Mouse (Mus musculus): ENCODE data around the gene Npepps. TPM values are rescaled to one million over a fixed set of nuclear protein-coding genes. Genes with fewer than 3 reads are reported as not detected.
"Not testable (repeated sequence)": the region's sequence is repeated elsewhere in the genome, so short reads cannot be mapped to it uniquely, and the experiment has no call there.

Gene Npepps
- polyA plus RNA-seq, 1 experiment from 2014 or later = 138 TPM

DNA sequence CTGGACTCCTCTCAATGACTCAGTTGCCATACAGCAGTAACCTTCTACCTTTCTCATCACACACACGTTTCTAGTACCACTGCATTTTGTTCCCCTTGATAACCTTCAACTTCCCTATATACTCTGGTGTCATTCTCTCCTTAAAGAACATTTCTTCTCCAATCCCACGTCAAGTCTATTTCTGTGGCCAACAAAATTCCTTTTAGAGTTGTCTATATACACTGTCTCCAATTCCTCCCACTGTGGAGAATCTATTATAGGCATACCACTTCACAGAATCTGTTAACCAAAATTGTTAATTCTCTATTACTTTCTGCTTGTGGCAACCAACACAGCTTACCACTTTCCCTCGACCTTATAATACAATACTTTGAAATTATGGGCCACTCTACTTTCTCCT lies 60.2 kb downstream of the Npepps start:
- no peak overlapping the region for H3K4me2 ChIP-seq
- no peak overlapping the region for H3K27ac ChIP-seq
- ATAC-seq (ENCODE audit: low FRiP score) = no peak
- H3K4me3 ChIP-seq (replicated peaks) = no peak overlapping the region
- no peaks in the 10 kb centered on the region for H3K27me3 ChIP-seq
- no peak overlapping the region for H3K9ac ChIP-seq
- 85% methylated on average over 3 of the region's 3 CpGs for WGBS
- H3K4me1 ChIP-seq = no peaks in the 10 kb centered on the region
- H3K9me3 ChIP-seq = no peaks in the 10 kb centered on the region
- peaks cover 85% of the 10 kb centered on the region for H3K36me3 ChIP-seq (replicated peaks)

DNA sequence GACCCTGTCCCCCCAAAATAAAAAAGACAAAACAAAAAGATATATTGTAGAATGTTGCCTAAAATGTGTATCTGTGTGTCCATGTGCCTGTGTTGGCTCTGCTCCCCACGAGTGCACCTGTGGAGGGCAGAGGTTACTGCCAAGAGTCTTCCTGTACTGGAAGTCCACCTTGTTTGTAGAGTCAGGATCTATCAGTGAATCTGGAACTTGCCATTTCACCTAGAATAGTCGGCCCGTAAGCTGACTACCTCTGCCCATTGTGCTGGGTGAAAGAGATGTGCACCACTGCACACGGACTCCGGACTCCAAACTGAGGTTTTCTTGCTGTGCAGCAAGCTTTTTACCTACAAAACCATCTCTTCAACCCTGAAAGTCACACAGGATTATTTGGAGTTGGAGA lies 66.0 kb downstream of the Npepps start:
- Histone ChIP-seq H3K4me2 (no peak overlapping the region), H3K36me3 (replicated peaks) (peaks cover 89% of the 10 kb centered on the region), H3K4me3 (replicated peaks) (no peak overlapping the region), H3K27ac (no peak overlapping the region), H3K9me3 (no peaks in the 10 kb centered on the region), H3K4me1 (no peaks in the 10 kb centered on the region), H3K27me3 (no peaks in the 10 kb centered on the region), H3K9ac (no peak overlapping the region)
- no peak for ATAC-seq (ENCODE audit: low FRiP score)
- WGBS = 94% methylated on average over 5 of the region's 5 CpGs

DNA sequence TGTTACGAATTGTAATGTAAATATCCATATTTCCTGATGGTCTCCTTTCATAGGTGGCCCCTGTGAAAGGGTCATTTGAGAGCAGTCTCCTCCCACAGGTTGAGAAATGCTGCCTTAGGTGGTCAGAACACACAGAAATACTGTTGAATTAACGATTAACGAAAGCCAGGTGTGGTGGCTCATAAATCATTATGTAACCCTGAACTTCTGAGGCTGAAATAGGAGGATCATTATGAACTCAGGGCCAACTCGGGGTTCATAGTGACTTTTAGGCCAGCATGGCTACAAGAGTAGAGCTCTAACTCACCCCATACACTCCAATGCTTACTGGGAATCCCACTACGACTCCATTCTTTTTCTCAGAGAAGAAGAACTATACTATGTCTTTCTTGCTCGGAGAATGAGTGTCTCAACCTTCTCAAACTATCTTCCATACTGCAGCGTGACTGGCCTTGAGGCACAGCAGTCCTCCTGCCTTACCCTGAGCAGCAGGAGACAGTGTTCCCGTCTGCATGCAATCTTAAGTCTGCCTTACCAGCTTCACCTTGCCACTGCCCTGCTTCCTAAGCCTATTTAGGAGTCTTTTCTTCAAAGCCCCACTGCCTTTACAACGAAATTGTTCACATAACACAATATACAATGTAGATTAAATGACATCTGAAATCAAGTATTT lies 69.6 kb downstream of the Npepps start:
- Histone ChIP-seq H3K4me2 (no peak overlapping the region), H3K4me1 (no peaks in the 10 kb centered on the region), H3K27ac (no peak overlapping the region), H3K27me3 (no peaks in the 10 kb centered on the region), H3K36me3 (replicated peaks) (peaks cover 87% of the 10 kb centered on the region), H3K9ac (no peak overlapping the region), H3K9me3 (no peaks in the 10 kb centered on the region), H3K4me3 (replicated peaks) (no peak overlapping the region)
- no peak for ATAC-seq (ENCODE audit: low FRiP score)
- 91% methylated on average over 9 of the region's 9 CpGs for WGBS

DNA sequence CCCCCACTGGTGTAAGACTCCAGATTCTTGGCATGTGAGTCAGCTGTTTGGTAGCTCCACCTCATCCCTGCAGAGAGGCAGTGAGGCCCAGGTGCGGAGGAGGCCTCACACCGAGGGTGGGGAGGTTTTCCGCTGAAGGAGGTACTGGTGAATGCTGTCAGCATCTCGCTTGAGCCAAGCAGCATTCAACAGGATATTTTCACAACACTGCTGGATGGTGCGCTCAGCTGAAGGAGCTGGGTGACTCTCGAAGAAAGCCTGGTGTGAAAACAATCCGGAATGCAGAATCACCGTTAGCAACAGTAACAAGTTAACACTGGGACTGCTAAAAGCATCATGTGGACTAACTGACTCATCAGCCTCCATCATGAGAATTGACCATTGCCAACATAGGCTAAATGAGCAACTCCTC lies 73.4 kb downstream of the Npepps start:
- no peaks in the 10 kb centered on the region for H3K4me1 ChIP-seq
- H3K27me3 ChIP-seq = no peaks in the 10 kb centered on the region
- H3K9ac ChIP-seq = no peak overlapping the region
- 83% methylated on average over 8 of the region's 8 CpGs for WGBS
- no peak overlapping the region for H3K4me3 ChIP-seq (replicated peaks)
- ATAC-seq (ENCODE audit: low FRiP score) = no peak
- H3K4me2 ChIP-seq = no peak overlapping the region
- no peak overlapping the region for H3K27ac ChIP-seq
- peaks cover 51% of the 10 kb centered on the region for H3K36me3 ChIP-seq (replicated peaks)
- no peaks in the 10 kb centered on the region for H3K9me3 ChIP-seq

DNA sequence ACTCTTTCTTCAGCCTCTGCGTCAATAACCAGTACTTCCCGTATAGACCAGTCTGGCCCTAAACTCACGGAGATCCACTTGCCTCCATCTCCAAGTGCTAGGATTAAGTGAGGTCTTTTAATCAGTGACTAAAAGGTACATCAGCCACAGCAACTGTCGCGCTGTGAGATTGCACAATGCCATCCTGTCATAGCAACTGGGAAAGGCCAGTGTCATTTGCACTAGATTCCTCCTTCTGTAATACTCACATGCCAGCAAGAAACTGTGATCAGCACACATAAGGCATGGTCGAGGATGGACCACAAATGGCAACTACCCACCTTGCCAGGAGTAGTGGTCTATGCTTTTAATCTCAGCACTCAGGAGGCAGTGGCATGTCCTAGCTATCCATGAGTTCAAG lies 80.9 kb downstream of the Npepps start:
- no peak for ATAC-seq (ENCODE audit: low FRiP score)
- WGBS = 85% methylated on average over 6 of the region's 6 CpGs
- no peaks in the 10 kb centered on the region for H3K27me3 ChIP-seq
- H3K36me3 ChIP-seq (replicated peaks) = no peaks in the 10 kb centered on the region
- H3K27ac ChIP-seq = no peak overlapping the region
- no peak overlapping the region for H3K9ac ChIP-seq
- H3K9me3 ChIP-seq = no peaks in the 10 kb centered on the region
- no peak overlapping the region for H3K4me2 ChIP-seq
- no peaks in the 10 kb centered on the region for H3K4me1 ChIP-seq
- no peak overlapping the region for H3K4me3 ChIP-seq (replicated peaks)

DNA sequence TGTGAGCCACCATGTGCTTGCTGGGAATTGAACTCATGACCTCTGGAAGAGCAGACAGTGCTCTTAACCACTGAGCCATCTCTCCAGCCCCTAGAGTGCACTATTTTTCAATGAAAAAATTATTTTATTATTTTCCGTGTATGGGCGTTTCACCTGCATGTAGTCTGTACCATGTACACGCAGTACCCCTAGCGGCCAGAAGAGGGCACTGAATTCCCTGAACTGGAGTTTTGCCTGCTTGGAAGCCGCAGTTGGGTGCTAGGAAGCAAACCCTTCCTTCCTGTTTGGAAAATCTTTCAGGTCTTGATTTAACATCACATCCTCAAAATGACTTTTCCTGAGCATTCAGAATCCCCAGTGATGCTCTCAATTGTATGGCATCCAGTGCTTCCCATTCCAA lies 81.8 kb downstream of the Npepps start:
- no peak overlapping the region for H3K4me2 ChIP-seq
- H3K36me3 ChIP-seq (replicated peaks) = no peaks in the 10 kb centered on the region
- 21% methylated on average over 5 of the region's 5 CpGs for WGBS
- ATAC-seq (ENCODE audit: low FRiP score) = no peak
- no peaks in the 10 kb centered on the region for H3K27me3 ChIP-seq
- no peaks in the 10 kb centered on the region for H3K9me3 ChIP-seq
- no peaks in the 10 kb centered on the region for H3K4me1 ChIP-seq
- no peak overlapping the region for H3K4me3 ChIP-seq (replicated peaks)
- no peak overlapping the region for H3K27ac ChIP-seq
- no peak overlapping the region for H3K9ac ChIP-seq

DNA sequence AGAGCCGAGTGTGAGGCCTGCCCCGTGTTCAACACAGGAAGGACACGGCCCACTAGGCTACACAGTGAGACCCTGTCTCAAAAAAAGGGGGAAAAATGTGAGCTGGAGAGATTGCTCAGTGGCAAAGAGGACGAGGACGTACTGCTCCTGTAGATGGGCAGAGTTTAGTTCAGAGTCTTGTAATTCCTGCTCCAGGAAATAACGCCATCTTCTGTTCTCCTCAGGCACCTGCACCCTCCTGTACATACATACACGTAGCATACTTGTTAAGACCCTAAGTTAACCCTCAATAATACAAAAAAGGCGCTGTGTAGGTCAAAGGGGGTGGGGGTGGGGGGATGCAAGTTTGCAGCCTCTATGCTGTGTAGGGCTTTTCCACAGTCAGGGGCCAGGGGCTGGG lies 83.4 kb downstream of the Npepps start:
- Histone ChIP-seq H3K27me3 (no peaks in the 10 kb centered on the region), H3K27ac (no peak overlapping the region), H3K4me3 (replicated peaks) (no peak overlapping the region), H3K4me2 (no peak overlapping the region), H3K9ac (no peak overlapping the region), H3K36me3 (replicated peaks) (no peaks in the 10 kb centered on the region), H3K4me1 (no peaks in the 10 kb centered on the region), H3K9me3 (no peaks in the 10 kb centered on the region)
- 84% methylated on average over 8 of the region's 8 CpGs for WGBS
- ATAC-seq (ENCODE audit: low FRiP score) = no peak

DNA sequence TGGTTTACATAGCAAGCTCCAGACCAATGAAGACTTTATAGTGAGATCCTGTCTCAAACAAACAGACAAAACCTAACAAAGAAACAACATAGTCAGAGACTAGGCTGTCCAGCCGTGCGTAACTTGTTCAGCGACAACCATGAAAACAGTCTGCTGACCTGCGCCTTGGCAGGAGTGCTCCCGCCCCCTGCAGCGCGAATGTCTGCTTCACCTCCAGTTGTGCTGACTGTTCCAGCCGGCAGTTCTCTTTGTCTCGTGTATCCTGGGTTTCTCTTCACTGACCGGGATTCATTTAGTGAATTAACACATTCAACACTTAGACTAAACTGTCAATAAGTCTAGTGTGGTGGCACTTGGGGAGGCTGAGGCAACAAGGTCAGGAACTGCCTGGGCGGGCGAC lies 83.9 kb downstream of the Npepps start:
- H3K4me1 ChIP-seq = no peaks in the 10 kb centered on the region
- no peak overlapping the region for H3K9ac ChIP-seq
- no peak overlapping the region for H3K4me3 ChIP-seq (replicated peaks)
- H3K27me3 ChIP-seq = no peaks in the 10 kb centered on the region
- no peak overlapping the region for H3K27ac ChIP-seq
- H3K9me3 ChIP-seq = no peaks in the 10 kb centered on the region
- H3K36me3 ChIP-seq (replicated peaks) = no peaks in the 10 kb centered on the region
- 72% methylated on average over 12 of the region's 12 CpGs for WGBS
- H3K4me2 ChIP-seq = no peak overlapping the region
- no peak for ATAC-seq (ENCODE audit: low FRiP score)

DNA sequence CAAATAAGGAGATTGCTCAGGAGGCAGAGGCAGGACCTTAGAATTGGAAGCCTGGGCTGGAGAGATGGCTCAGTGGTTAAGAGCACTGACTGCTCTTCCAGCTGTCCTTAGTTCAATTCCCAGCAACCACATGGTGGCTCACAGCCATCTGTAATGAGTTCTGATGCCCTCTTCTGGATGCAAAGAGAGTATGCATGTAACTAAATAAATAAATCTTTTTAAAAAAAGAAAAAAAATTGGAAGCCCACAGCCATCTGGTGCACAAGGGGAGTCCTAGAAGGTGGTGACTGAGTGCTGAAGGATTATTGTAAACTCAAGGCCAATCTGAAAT lies 87.9 kb downstream of the Npepps start:
- no peaks in the 10 kb centered on the region; the same call in 1 of the 2 replicates for H3K36me3 ChIP-seq (replicated peaks)
- no peak overlapping the region for H3K4me2 ChIP-seq
- no peaks in the 10 kb centered on the region for H3K27me3 ChIP-seq
- H3K9ac ChIP-seq = no peak overlapping the region
- ATAC-seq (ENCODE audit: low FRiP score) = no peak
- no peak overlapping the region for H3K4me3 ChIP-seq (replicated peaks)
- peaks cover 11% of the 10 kb centered on the region for H3K4me1 ChIP-seq
- no peak overlapping the region for H3K27ac ChIP-seq
- H3K9me3 ChIP-seq = no peaks in the 10 kb centered on the region

DNA sequence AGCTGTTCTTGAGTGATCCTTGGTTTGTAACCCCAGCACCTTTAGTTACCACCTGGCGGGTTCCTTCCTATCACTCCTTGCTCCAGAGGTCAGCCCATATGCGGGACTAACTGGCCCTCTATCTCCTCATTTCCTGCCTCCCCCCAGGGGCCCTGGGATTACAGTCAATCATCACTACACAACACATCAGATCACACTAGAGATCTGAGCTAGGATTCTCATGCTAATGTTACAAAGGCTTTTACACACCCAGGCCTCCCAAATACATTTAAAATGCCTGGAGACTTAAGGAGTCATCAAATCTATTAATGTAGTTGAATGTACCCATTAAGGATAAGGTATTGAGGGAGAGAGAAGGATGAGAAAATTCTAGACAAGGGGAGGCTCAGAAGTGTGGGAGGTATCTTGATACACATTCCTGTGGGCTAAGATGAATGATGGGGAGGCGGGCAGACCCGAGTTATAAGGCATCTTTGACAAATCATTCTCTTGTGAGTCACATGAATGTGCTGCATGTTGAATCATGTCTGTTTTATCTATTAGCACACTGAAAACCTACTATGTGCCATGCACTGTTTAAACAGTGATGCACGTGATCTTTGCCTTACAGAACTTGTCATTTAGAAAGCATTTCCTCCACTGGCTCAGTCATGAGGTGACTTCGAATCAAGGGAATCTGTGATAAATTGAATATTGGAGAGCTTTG lies 88.4 kb downstream of the Npepps start:
- no peaks in the 10 kb centered on the region; the same call in 1 of the 2 replicates for H3K36me3 ChIP-seq (replicated peaks)
- ATAC-seq (ENCODE audit: low FRiP score) = no peak

DNA sequence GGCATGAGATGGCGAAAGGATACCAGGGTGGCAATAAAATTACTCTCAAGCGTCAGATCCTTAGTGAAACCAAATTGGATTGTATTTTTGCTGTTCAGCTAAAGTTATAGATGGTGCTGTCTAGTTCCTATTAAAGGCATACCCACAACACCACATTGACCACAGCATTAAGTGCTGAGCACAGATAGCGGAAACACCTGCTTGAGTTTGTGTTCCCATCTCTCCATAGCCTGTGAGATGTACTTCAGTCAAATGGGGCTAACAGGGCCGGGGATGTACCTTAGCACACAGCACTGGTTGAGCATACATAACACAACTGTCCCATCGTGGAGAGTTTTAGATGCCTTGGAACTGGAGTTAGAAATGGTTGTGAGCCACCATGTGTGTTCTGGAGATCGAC lies 89.4 kb downstream of the Npepps start:
- no peaks in the 10 kb centered on the region for H3K27me3 ChIP-seq
- no peak overlapping the region for H3K4me3 ChIP-seq (replicated peaks)
- no peak for ATAC-seq (ENCODE audit: low FRiP score)
- peaks cover 18% of the 10 kb centered on the region for H3K4me1 ChIP-seq
- no peaks in the 10 kb centered on the region for H3K9me3 ChIP-seq
- no peaks in the 10 kb centered on the region; the same call in none of the 2 replicates for H3K36me3 ChIP-seq (replicated peaks)
- H3K27ac ChIP-seq = no peak overlapping the region
- no peak overlapping the region for H3K9ac ChIP-seq
- H3K4me2 ChIP-seq = no peak overlapping the region
- 93% methylated on average over 6 of the region's 6 CpGs for WGBS

More for the DNA sequence above, 88.4 kb downstream of the Npepps start:
- Histone ChIP-seq H3K4me3 (replicated peaks) (no peak overlapping the region), H3K4me1 (peaks cover 11% of the 10 kb centered on the region), H3K27me3 (no peaks in the 10 kb centered on the region), H3K27ac (no peak overlapping the region), H3K4me2 (no peak overlapping the region), H3K9ac (no peak overlapping the region), H3K9me3 (no peaks in the 10 kb centered on the region)
- 79% methylated on average over 6 of the region's 6 CpGs for WGBS

DNA sequence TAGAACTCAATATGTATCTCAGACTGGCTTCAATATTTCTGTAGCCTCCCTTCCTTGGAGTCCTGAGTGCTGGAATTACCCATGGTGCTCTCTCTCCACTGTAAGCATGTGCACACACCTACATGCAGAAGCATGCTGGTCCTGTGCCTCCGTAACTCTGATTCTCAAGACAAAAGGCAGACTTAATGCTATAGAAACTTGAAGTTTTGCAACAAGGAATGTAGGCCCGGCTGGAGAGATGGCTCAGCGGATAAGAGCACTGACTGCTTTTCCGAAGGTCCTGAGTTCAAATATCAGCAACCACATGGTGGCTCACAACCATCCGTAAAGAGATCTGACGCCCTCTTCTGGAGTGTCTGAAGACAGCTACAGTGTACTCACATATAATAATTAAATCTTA lies 90.8 kb downstream of the Npepps start:
- not testable (repeated sequence) for H3K9ac ChIP-seq; ATAC-seq (ENCODE audit: low FRiP score); H3K9me3 ChIP-seq; H3K36me3 ChIP-seq (replicated peaks); H3K4me3 ChIP-seq (replicated peaks); H3K27me3 ChIP-seq
- peak overlapping the region; percentile 31; the same call in 1 of the 2 replicates for H3K27ac ChIP-seq
- WGBS = 86% methylated on average over 6 of the region's 6 CpGs
- peak overlapping the region; percentile 83; the same call in 1 of the 2 replicates for H3K4me2 ChIP-seq
- H3K4me1 ChIP-seq = peaks cover 30% of the 10 kb centered on the region

DNA sequence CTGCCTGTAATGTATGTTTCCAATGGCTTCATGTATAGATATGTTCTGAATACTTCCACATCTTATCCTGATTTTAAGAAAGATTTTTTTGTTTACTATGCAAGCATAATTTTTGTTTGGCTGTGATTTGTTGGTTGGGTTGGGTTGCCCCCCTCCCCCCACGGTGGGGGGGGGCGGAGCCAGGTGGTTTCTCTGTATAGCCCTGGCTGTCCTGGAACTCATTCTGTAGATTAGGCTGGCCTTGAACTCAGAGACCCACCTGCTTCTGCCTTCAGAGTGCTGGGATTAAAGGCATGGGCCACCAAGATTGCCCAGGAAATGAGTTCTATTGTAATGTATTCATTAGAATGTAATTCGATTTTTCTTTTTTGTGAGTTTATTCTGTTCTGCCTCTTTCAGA lies 91.2 kb downstream of the Npepps start:
- WGBS = 40% methylated on average over 3 of the region's 3 CpGs
- H3K36me3 ChIP-seq (replicated peaks) = peaks cover 14% of the 10 kb centered on the region
- peak overlapping the region; percentile 83 for H3K4me2 ChIP-seq
- H3K27me3 ChIP-seq = no peaks in the 10 kb centered on the region
- peak overlapping the region; percentile 92 for H3K4me3 ChIP-seq (replicated peaks)
- H3K9ac ChIP-seq = peak overlapping the region; percentile 74; the same call in 1 of the 2 replicates
- peak overlapping the region; percentile 98; the same call in 1 of the 2 replicates for H3K27ac ChIP-seq
- ATAC-seq (ENCODE audit: low FRiP score) = no peak
- H3K4me1 ChIP-seq = peaks cover 35% of the 10 kb centered on the region
- no peaks in the 10 kb centered on the region for H3K9me3 ChIP-seq

All from forebrain, embryonic 12.5 days (tissue).